Mouse (Mus musculus) testis, adult 2 months (tissue): ENCODE results near the gene Prmt6. TPM values are rescaled to one million over a fixed set of nuclear protein-coding genes. Genes with fewer than 3 reads are reported as not detected.
A peak's percentile ranks its signal among the peaks of the same experiment; 100 is the strongest.

Source experiments
- H3K27ac ChIP-seq: fragments of 200-500 bp; 2 replicates; pipeline ENCODE4 v1.5.1; 2012; ENCODE audit warnings: low read depth, low read length; ENCODE audit not compliant: control insufficient read depth, insufficient read depth
- H3K27me3 ChIP-seq: fragments of 200-500 bp; 2 replicates; pipeline ENCODE4 v1.6.1; 2012; ENCODE audit warnings: mild to moderate bottlenecking, low read length, moderate library complexity; ENCODE audit not compliant: control insufficient read depth, insufficient read depth
- H3K36me3 ChIP-seq: fragments of 200-500 bp; 2 replicates; pipeline ENCODE4 v1.6.1; 2012; ENCODE audit warnings: mild to moderate bottlenecking, low read length; ENCODE audit not compliant: control insufficient read depth, insufficient read depth
- H3K4me1 ChIP-seq: fragments of 200-500 bp; 2 replicates; pipeline ENCODE4 v1.6.1; 2012; ENCODE audit warnings: low read length; ENCODE audit not compliant: control insufficient read depth, insufficient read depth
- H3K4me3 ChIP-seq: fragments of 200-500 bp; 2 replicates; pipeline ENCODE4 v1.5.1; 2012; ENCODE audit warnings: low read depth, mild to moderate bottlenecking, low read length, moderate library complexity, mixed read lengths; ENCODE audit not compliant: control insufficient read depth
- CTCF ChIP-seq: fragments of 200-500 bp; IDR thresholded peaks from 2 replicates; pipeline ENCODE4 v1.5.1; 2012; ENCODE audit warnings: low read depth, mild to moderate bottlenecking, inconsistent platforms, low read length, moderate library complexity; ENCODE audit not compliant: control insufficient read depth, insufficient read depth, insufficient replicate concordance
- POLR2A ChIP-seq: fragments of 200-500 bp; IDR thresholded peaks from 2 replicates; pipeline ENCODE4 v1.6.1; 2012; ENCODE audit warnings: low read depth, mild to moderate bottlenecking, inconsistent platforms, low read length, moderate library complexity; ENCODE audit not compliant: control insufficient read depth
- polyA plus RNA-seq: library from polyadenylated mRNA; depleted of rRNA; stranded (reverse); fragments of >200 nt; gene quantifications from 2 replicates; pipeline ENCODE4 v1.2.3, GENCODE M21; 2012; rRNA removed

Gene Prmt6
- 4.3 and 5.1 TPM in 2 replicates for polyA plus RNA-seq

- Histone ChIP-seq H3K27me3 (no peaks in the 10 kb centered on the region), H3K27ac (peak within 1 kb of the TSS; percentile 80), H3K4me1 (peaks cover 4% of the 10 kb centered on the region), H3K4me3 (peak within 1 kb of the TSS; percentile 87), H3K36me3 (no peaks in the 10 kb centered on the region)
- TF ChIP-seq CTCF (no peak), POLR2A (peak; percentile 33; the same call in 1 of the 2 replicates)
Observed at GRCm38 (mm10) chr3:110250839-110251700, at the start of gene Prmt6. Gene Prmt6, minus strand, starts transcription at chr3:110250998.

GRCm38 (mm10) chr3:110290485-110291045, 39.8 kb upstream of the Prmt6 start:
- TF ChIP-seq POLR2A = no peak
- no peak for TF ChIP-seq CTCF

DNA sequence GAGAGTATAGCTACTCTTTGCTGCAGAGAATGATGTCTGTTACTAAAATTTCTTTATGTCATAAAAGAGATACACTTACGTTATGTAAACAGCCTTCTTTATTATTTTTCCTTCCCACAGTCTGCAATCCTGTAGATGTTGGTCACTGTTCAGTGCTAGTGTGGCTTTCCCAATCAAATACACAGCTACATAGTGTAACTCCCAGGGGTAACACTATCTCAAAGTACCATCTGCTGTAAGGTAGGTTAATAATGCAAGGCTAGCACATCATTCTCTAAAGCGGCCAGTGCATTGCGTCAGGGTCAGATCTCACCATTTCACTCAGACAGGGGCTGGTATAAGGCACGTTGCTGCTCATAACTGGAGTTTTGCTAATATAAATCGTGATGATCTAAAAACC, 31.9 kb upstream of the Prmt6 start:
- no peak for TF ChIP-seq POLR2A
- no peak for TF ChIP-seq CTCF
- Histone ChIP-seq H3K4me3 (no peak overlapping the region), H3K27ac (no peak overlapping the region), H3K27me3 (no peaks in the 10 kb centered on the region), H3K4me1 (no peaks in the 10 kb centered on the region), H3K36me3 (no peaks in the 10 kb centered on the region)

More at GRCm38 (mm10) chr3:110290485-110291045, 39.8 kb upstream of the Prmt6 start:
- Histone ChIP-seq H3K27me3 (no peaks in the 10 kb centered on the region), H3K36me3 (no peaks in the 10 kb centered on the region), H3K4me1 (no peaks in the 10 kb centered on the region), H3K4me3 (no peak overlapping the region), H3K27ac (no peak overlapping the region)

GRCm38 (mm10) chr3:110267790-110268189, 17.0 kb upstream of the Prmt6 start:
- no peaks in the 10 kb centered on the region for H3K36me3 ChIP-seq
- no peak overlapping the region for H3K27ac ChIP-seq
- no peak for TF ChIP-seq POLR2A
- no peak for TF ChIP-seq CTCF
- no peaks in the 10 kb centered on the region for H3K4me1 ChIP-seq
- no peak overlapping the region for H3K4me3 ChIP-seq
- H3K27me3 ChIP-seq = no peaks in the 10 kb centered on the region

GRCm38 (mm10) chr3:110253105-110253504, 2.3 kb upstream of the Prmt6 start:
- no peak overlapping the region for H3K27ac ChIP-seq
- H3K36me3 ChIP-seq = no peaks in the 10 kb centered on the region
- H3K4me1 ChIP-seq = peaks cover 4% of the 10 kb centered on the region
- TF ChIP-seq POLR2A (no peak), CTCF (no peak)
- no peaks in the 10 kb centered on the region for H3K27me3 ChIP-seq
- no peak overlapping the region for H3K4me3 ChIP-seq

GRCm38 (mm10) chr3:110249891-110250838, 633 bp downstream of the Prmt6 start:
- Histone ChIP-seq H3K4me3 (peak overlapping the region; percentile 87), H3K27ac (peak overlapping the region; percentile 80), H3K27me3 (no peaks in the 10 kb centered on the region), H3K36me3 (no peaks in the 10 kb centered on the region), H3K4me1 (peaks cover 4% of the 10 kb centered on the region)
- TF ChIP-seq CTCF (no peak), POLR2A (peak; percentile 53; the same call in 1 of the 2 replicates)
